Mouse (Mus musculus) layer of hippocampus, adult 18-20 months (tissue): Measurements from ENCODE around the gene Pik3ap1. TPM values are rescaled to one million over a fixed set of nuclear protein-coding genes. Genes with fewer than 3 reads are reported as not detected.
"Not testable (repeated sequence)": the region's sequence is repeated elsewhere in the genome, so short reads cannot be mapped to it uniquely, and the experiment has no call there.

Experiments
- DNase-seq, 2 experiments: peaks; one replicate each; pipeline ENCODE4 v3.0.0; 2022; ENCODE audit warnings: low spot score in 2 of 2
- total RNA-seq, 2 experiments: library from RNA; stranded (reverse); gene quantifications; 2 replicates each; pipeline ENCODE4 v1.2.3; 2021

The Pik3ap1 gene
- total RNA-seq, 2 experiments from 2014 or later: 2.2 to 2.3 TPM

DNA sequence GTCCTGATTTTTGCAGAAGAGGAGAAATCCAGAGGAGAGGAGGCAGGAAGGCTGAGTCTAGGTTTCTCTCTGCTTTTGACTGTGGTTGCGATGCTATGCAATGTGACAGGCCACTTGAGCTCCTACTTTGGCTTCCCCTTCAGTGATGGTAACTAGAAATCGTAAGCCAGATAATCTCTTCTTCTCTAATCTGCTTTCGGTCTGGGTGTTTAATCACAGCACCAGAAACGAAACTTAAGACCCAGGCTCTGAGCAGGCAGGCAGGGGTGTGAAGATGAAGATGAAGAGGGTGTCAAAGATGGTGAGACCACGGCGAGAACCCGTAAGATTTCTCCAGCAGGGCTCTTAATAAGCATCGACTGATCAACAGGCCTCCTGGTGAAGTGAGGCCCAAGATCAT, 51.9 kb downstream of the Pik3ap1 start:
- no peak for DNase-seq

DNA sequence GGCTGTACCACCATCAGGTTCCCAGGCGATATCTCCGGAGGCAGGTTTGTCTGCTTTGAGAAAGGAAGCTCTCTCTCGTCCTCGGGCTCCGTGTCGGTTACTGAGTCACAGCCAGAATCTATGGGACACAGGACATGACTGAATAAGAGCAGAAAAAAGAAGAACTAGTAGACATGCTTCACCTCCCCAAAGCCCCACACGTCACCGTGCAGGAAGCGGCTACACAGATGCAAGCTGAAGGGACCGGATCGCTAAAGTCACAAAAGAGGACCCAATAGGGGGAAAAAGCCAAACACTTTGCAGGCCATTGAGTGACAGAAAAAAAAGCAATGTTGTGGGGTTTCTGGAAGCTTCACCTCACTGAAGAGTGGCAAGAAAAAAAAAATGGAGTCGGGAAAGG, 52.7 kb downstream of the Pik3ap1 start:
- no peak for DNase-seq

DNA sequence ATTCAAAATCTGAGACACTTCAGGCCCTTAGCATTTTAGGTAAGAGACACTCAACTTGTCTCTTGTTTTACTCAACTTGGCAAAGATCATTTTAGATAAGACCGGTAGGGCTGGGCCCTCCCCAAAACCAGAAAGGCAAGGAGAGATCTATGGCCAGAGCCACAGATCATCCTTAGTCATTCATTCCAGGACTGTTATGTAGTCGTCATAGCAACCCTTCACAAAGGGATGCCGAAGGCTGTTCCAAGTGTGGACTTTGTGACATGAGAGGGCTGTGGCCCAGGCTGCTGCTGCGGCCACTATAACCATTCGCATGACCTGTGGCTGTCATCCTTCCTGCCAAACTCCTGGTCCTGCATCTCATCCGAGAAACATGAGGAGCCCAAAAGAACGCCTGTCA, 54.5 kb downstream of the Pik3ap1 start:
- DNase-seq: no peak

DNA sequence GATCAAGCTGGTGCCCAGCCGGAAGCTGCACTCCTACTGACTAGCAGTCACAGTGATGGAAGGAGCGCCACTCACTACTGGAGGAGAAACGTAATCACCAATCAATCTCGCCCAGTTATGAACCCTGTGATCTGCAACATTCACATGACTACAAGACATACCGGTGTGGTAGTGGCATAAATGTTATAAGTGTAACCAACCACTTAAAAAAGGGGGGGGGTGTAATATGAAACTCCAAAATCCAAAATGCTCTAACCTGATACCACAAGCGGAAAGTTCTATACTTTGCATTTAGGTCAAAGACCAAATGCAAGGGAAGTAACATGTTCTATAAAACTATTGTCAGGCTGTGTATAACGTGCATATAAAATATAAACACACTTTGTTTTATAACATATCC, 54.9 kb downstream of the Pik3ap1 start:
- DNase-seq: no peak

DNA sequence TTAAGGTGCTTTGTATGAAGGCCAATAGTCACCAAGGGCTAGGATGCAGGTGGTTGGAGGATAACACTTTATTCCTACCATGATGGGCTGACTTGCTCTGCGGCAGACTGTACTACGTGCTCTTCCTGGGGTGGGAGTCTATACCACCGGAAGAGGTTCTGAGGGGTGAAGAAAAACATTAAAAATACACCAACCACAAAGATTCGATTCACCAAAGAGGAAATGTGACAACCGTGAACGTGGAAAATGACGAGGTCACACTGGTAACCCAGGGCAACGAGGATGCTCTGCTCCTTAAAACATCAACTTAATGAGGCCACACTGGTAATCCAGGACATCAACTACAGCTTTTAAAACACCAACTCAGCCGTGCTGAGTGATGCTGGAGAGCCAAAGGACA, 56.2 kb downstream of the Pik3ap1 start:
- no peak for DNase-seq

DNA sequence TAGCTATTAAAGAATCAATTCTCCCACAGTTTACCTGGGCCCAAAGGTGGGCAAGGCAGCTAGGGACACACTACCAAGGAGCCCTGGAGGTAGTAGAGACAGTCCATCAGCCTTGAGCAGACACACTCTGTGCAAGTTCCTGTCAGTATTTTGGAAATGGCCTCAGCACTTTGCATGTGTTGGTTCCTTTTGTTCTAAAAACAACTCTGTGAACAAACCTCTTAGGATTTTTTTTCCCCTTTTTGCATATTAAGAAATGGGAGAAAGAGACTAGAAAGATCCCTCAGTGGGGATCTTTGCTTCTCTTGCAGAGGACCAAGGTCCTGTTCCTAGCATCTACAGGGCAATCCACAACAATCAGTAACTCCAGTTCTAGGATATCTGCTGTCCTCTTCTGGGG, 61.1 kb downstream of the Pik3ap1 start:
- DNase-seq: no peak

DNA sequence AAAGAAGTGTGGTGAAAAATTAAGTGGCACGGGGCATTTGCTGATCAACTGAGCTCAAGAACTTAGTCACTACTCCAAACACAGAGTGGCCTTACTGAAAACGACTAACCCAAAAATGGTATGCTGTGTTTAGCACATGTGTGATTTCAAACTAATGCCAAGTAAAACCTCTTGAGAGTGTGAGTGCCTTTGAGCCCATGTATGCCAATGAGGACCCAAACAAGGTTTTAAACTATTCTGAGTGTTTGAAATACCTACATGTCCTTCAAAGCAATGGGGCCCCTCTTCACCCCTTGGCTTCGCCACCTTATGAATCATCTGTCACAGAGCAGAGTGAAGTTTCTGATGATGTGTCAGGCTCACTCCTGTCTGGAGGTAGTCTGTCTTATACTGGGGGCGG, 61.8 kb downstream of the Pik3ap1 start:
- no peak for DNase-seq

DNA sequence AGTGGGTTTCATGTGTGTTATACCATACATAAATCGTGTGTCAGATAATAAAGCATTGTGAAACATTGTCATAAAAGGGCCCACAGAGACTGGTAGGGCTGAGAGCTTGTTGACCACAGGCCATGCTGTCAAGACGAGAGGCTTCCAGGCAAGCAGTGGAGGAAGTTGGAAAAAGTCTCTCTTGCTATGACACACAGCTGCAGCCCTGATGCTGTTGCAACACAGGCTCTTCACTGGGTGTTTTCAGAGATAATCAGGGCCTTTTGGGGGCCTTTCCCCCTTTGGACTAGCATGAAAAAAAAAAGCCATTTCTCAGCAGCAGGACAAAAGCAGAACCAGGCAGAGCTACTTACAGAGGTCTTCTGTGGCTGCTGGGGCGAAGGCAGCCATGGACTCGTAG, 63.8 kb downstream of the Pik3ap1 start:
- DNase-seq: no peak

DNA sequence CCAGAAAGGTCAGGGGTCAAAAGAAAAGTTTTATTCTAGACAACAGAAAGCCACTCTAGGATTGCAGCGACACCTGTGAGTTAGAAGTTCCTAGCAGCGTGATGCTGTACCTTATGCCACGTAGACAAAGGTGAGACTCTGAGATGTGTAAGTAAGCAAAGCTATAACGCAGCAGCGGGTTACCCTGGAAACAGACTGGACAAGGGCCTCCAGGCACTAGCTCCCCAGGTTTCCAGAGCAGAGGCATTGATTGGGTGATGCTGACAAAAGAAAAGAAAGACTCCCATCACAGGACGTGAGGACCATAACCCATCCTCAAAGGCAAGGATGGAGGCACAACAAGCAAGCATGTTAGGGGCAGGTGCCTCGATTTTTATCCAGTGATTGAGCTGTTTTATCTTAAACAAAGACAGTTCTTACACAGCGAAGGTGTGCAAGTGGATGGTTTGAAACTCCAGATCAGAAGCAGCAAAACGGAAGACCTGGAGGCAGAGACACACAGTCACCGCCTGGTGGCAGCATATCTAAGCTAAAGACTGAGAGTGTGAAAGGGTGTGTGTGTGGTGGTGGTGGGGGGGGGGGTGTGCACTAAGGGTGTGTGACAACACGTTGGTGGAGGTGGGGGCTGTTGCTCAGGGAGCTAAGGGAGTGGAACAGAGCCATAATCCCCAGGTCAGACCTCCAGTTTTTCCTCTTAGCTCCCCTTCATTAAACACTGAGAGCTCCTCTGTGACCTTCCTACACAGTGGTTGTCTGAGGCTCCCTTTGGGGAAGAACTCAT, 67.4 kb downstream of the Pik3ap1 start:
- DNase-seq: peak; percentile 14 to 66

DNA sequence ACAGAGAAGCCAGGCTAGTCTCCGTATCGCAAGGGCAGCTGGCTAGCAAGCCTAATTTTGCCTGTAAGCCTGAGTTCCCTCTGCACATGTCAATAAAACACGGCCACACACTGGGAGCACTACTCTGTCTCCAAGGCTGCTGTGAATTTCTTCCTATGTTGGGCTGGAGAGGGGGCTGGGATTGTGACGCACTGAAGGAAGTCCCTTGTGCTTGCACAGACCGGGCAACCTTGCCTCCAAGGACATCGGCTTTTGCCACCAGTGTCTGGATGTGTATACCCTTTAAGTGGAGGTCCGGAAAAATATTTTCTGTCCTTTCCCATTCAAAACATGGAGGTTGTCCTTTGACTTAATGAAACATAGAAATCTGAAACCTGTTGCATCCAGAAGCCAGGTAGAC, 70.2 kb downstream of the Pik3ap1 start:
- DNase-seq: no peak

DNA sequence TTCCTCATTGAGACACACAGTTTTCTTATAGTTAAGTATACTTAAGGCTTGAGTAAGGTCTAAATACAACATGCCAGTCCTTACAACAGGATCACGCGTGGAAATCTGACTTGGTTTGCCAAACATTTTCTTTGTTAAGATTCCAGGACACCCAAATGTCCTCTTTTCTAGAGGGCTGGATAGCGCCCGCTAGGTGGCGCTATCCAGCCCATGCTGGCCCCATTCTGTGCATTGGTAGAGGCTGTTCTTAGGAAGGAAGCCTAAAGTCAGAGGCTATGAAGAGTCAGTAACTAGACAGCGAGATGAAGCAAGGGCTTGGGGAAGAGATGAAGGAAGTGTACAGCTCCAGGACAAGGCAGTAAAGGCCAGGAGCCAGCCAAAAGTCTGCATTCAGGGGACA, 71.2 kb downstream of the Pik3ap1 start:
- DNase-seq: peak in 1 of 2 experiments; percentile 11

DNA sequence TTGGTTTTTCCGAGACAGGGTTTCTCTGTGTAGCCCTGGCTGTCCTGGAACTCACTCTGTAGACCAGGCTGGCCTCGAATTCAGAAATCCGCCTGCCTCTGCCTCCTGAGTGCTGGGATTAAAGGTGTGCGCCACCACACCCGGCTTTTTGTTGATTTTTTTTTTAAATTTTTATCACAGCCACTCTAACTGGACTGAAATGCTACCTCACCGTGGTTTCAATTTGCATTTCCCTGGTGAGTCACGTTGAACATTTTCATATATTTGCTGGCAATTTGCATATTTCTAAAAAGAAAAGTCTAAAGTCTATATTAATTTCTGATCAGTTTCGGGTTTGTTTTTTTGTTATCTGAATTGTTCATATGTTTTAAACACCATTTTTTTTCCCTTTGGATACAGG, 72.3 kb downstream of the Pik3ap1 start:
- DNase-seq: not testable (repeated sequence)

DNA sequence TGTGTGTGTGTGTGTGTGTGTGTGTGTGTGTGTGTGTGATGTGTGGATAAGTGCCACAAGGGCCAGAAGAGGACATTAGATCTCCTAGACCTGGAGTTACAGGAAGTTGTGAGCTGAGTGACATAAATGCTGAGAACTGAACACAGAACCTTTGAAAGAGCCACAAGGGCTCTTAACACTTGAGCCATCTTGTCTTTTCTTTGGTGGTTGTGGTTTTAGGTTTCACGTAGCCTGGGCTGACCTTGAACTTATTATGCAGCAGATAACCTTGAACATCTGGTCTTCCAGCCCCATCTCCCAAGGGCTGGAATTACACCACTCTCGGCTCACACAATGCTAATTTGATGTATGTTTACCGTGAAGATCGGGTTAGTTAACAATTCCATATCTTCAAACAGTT, 72.9 kb downstream of the Pik3ap1 start:
- DNase-seq: no peak

DNA sequence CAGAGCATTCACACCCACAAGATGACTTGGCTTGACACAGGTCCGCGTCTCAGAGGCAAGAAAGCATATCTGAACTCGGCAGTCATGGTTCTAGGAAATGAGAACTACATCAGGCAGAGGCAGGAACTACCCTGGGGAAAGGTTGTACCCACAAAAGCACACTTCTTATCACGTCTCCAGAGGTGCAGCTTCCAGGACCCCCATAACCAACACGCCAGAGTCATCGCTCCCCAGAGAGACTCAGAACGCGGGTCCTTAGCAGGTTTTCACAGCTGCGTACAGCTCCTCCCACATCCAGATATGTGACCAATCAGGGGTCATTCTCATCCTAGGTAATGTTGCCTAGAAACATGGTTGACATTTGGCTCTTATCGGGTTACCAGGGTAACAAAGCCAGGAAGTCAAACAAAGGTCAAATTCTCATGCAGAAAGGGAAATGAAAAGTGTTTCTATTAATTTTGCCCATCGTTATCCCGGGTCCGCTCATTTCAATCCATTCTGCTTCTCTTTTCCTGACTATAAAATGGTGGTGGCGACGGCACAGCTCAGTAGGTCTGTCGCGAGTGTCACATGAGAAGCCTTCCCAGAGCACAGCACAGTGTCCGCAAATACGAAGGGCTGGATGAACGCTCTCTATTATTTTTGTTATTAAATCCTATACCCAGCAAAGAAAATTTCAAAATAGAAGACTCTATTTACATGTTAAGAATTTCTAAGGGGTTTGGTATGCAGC, 73.8 kb downstream of the Pik3ap1 start:
- DNase-seq: peak; percentile 11 to 35

DNA sequence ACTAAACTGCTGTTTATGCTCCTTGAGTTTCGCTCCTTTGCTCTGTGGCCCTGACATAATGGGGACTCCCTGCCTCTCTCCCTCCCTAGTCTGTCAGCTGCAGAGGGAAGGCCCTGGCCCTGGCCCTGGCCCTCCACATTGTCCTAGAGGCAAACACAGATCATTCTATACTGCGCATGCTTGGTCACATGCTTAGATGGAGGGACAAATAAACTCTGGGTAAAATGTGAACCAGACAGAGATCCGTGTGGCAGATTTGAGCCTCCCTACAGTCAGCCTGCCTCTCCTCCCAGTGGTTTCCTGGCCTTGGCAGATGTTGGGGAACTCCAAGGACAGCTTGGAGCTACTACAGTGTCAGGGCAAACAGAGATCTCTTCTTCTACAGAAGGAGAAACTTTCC, 81.0 kb downstream of the Pik3ap1 start:
- DNase-seq: no peak

DNA sequence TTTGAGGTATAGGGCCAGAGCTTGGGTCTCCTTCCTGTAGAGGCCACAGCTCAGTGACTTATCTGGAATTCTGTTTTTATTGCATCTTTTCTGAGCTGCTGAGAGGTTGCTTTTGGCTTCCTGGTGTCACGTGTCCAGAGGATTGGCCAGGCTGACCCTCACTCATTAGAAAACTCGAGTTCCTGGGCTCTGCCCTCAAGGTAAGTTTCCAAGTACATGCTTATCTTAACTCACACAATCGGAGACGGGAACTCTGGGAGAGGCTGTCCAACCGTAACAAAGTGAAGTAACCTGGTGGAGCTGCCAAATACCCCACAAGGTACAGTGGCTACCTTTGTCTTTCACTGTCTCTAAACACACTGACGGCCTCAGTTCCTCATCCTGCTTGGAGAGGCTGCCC, 81.5 kb downstream of the Pik3ap1 start:
- no peak for DNase-seq

DNA sequence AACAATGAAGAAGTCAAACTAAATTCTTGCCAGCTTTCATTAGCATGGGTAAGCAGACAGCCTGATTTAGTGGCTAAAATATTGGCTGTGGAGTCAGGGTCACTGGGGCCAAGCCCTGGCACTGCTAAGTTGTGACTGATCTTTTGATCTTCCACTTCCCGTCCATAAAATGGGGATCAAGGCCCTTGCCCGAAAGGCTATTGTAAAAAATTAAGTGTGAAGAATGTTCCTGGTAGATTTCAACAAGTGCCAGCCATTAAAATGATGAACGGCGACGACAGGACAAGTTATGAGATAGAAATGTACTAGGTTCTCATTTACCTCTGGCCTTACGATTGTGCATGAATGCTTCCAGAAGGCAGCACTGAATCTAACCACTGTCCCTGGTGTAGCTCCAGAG, 83.0 kb downstream of the Pik3ap1 start:
- DNase-seq: no peak

DNA sequence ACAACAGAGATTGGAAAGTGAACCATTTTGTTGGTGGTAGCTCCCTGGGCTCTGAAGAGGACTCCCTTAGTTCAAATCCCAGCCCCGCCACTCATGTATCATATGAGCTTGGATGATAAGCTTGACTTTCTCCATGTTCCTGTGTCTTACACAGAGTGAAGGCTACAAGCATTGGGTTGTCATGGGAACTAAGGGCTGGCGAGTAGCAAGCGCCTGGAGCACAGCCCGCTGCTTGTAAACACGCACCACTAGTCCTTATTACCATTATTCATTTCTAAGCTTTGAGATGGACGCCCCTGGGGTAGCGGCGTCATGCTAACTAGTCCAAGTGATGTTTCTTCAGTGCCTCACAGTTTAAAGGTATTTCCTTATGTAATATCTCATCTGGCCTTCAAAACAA, 85.5 kb downstream of the Pik3ap1 start:
- no peak for DNase-seq

DNA sequence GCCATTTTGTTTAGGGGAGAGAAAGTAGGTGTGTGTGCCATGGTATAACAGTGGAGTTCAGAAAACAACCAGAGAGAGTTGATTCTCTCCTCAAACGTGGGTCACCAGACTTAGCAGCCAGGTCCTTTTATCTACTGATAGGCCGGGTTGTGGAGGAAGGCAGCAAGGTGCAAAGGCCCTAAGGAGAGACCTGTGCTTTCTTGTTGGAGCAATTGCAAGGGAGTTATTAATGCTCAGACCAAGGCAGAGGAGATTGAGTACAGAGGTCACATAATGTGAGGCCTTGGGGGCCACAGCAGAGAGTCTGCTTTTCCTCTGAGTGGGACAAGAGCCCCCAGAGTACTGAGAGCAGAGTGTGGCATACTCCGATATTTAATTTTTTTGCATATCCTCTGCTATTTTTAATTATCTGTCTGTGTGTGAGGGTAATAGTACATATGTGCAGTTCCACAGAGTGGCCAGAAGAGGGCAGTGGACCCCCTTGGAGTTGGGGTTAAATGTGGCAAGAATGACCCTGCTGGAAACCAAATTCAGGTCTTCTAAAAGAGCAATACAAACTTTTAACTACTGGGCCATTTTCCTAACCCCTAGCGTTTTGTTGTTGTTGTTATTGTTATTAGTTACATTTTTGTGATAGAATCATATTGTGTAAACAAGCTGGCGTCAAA, 93.8 kb downstream of the Pik3ap1 start:
- DNase-seq: no peak

DNA sequence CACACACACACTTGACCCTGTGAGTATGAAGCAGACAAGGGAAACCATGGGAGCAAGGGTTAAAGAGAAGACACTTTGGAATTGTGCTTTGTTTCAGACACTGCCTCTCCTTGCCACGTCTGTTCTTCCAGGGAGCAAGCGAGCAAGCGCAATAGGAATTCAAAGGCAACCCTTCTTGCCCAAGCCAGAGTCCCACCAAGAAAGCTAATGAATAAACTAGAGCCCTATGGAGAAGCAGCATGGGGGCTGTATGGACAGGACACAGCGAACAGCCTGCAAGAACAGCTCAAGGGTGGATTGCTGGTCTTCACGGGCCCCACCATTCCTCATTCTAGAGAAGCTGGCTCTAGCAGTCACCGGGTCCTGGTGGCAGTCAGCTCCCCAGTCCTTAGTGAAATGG, 96.3 kb downstream of the Pik3ap1 start:
- no peak for DNase-seq

DNA sequence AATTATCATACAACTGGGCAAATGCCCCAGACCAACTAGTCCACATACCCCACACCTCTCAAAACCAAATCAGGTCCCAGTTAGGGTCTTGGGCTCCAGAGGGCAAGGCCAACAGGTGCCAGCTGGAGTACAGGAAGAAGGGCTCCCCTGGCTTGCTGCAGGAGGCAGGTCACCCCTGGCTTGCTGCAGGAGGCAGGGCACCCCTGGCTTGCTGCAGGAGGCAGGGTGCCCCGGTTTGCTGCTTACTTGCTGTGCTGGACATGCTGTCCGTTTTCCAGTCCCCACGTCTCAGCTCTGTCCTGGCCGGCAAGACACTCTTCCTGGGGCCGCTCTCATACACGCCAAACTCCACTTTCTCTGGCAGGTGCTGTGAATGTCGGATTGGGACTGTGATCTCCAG, 97.7 kb downstream of the Pik3ap1 start:
- no peak for DNase-seq

DNA sequence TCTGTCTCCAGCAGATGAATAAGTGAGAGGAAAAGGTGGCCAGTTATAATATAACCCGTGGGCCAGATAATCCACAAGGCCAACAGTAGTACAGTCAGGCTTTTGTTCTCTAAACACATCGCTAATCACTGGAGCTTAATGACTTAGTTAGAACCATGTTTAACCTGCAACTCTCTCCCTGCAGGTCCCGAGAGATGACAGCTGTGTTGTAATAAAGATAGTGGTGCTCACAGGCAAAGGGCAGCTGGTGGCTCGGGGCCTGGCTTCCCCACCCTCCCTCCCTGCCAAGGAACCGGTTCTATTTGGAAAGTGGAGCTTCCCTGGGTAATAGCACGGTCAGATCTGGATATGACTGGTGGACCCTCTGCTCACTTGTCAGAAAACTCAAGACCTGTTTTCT, 100.4 kb downstream of the Pik3ap1 start:
- DNase-seq: no peak
